Mouse (Mus musculus): Measurements from ENCODE around the gene Lipt1. TPM values are rescaled to one million over a fixed set of nuclear protein-coding genes. Genes with fewer than 3 reads are reported as not detected.

Lipt1 gene
- total and polyA plus RNA-seq, 3 experiments, result 0.88 to 16.9 (median 9.7) TPM

- TF ChIP-seq GATA1 (IDR thresholded peaks at IDR 0.05; ENCODE audit: borderline replicate concordance, low read length) (no peak), TAL1 (conservative IDR thresholded peaks at IDR 0.05; ENCODE audit: low read depth, low read length) (no peak), CTCF (IDR thresholded peaks at IDR 0.05; ENCODE audit: low read depth, low read length) (no peak), POLR2AphosphoS5 (IDR thresholded peaks at IDR 0.05; ENCODE audit: insufficient replicate concordance, low read depth, low read length) (no peak), GATA2 (IDR thresholded peaks at IDR 0.05; ENCODE audit: borderline replicate concordance, low read depth, low read length) (no peak)
- H3K27me3 ChIP-seq (ENCODE audit: insufficient read depth, low read length), result no peaks in the 10 kb centered on the region
- ATAC-seq (ENCODE audit: extremely low read depth, insufficient number of reproducible peaks, low FRiP score, poor library complexity, severe bottlenecking) (peak; percentile 90), DNase-seq (ENCODE audit: low spot score) (peak; percentile 94)
- H3K4me3 ChIP-seq (ENCODE audit: low read depth, low read length), result peak overlapping the region; percentile 72
- peaks cover 10% of the 10 kb centered on the region for H3K9me3 ChIP-seq (replicated peaks)
- H3K4me1 ChIP-seq (ENCODE audit: insufficient read depth, low read depth, low read length), result peaks cover 31% of the 10 kb centered on the region
- H3K36me3 ChIP-seq (replicated peaks), result peaks cover 31% of the 10 kb centered on the region
These were observed 861 bp downstream of the Lipt1 start for GRCm38 (mm10) chr1:37872131-37873067.

- H3K4me1 ChIP-seq (ENCODE audit: insufficient read depth, low read depth, low read length), result peaks cover 31% of the 10 kb centered on the region
- no peaks in the 10 kb centered on the region for H3K27me3 ChIP-seq (ENCODE audit: insufficient read depth, low read length)
- H3K9me3 ChIP-seq (replicated peaks), result peaks cover 10% of the 10 kb centered on the region
- DNase-seq (ENCODE audit: low spot score) (no peak), ATAC-seq (ENCODE audit: extremely low read depth, insufficient number of reproducible peaks, low FRiP score, poor library complexity, severe bottlenecking) (no peak)
- H3K36me3 ChIP-seq (replicated peaks), result peaks cover 39% of the 10 kb centered on the region
- TF ChIP-seq GATA1 (IDR thresholded peaks at IDR 0.05; ENCODE audit: borderline replicate concordance, low read length), result no peak
- TF ChIP-seq GATA2 (IDR thresholded peaks at IDR 0.05; ENCODE audit: borderline replicate concordance, low read depth, low read length), result no peak
- TF ChIP-seq TAL1 (conservative IDR thresholded peaks at IDR 0.05; ENCODE audit: low read depth, low read length), result no peak
- TF ChIP-seq CTCF (IDR thresholded peaks at IDR 0.05; ENCODE audit: low read depth, low read length), result no peak
- no peak for TF ChIP-seq POLR2AphosphoS5 (IDR thresholded peaks at IDR 0.05; ENCODE audit: insufficient replicate concordance, low read depth, low read length)
- peak overlapping the region; percentile 72; the same call in 1 of the 2 replicates for H3K4me3 ChIP-seq (ENCODE audit: low read depth, low read length)
These were observed 1.6 kb downstream of the Lipt1 start for GRCm38 (mm10) chr1:37873157-37873556.

- Histone ChIP-seq H3K4me1 (ENCODE audit: insufficient read depth, low read depth, low read length) (peaks cover 13% of the 10 kb centered on the region), H3K9me3 (replicated peaks) (peaks cover 10% of the 10 kb centered on the region), H3K27me3 (ENCODE audit: insufficient read depth, low read length) (no peaks in the 10 kb centered on the region), H3K36me3 (replicated peaks) (peaks cover 85% of the 10 kb centered on the region), H3K4me3 (ENCODE audit: low read depth, low read length) (no peak overlapping the region)
- TF ChIP-seq GATA2 (IDR thresholded peaks at IDR 0.05; ENCODE audit: borderline replicate concordance, low read depth, low read length) (no peak), GATA1 (IDR thresholded peaks at IDR 0.05; ENCODE audit: borderline replicate concordance, low read length) (no peak), POLR2AphosphoS5 (IDR thresholded peaks at IDR 0.05; ENCODE audit: insufficient replicate concordance, low read depth, low read length) (no peak), CTCF (IDR thresholded peaks at IDR 0.05; ENCODE audit: low read depth, low read length) (no peak), TAL1 (conservative IDR thresholded peaks at IDR 0.05; ENCODE audit: low read depth, low read length) (no peak)
- DNase-seq (ENCODE audit: low spot score) (no peak), ATAC-seq (ENCODE audit: extremely low read depth, insufficient number of reproducible peaks, low FRiP score, poor library complexity, severe bottlenecking) (no peak)
These were observed 6.4 kb downstream of the Lipt1 start for GRCm38 (mm10) chr1:37877736-37878460.

GRCm38 (mm10) chr1:37883411-37883810 is 11.9 kb downstream of the Lipt1 start:
- no peak for ATAC-seq (ENCODE audit: extremely low read depth, insufficient number of reproducible peaks, low FRiP score, poor library complexity, severe bottlenecking)
- no peak overlapping the region for H3K4me3 ChIP-seq (ENCODE audit: low read depth, low read length)
- DNase-seq (ENCODE audit: low spot score), result no peak
- TF ChIP-seq CTCF (IDR thresholded peaks at IDR 0.05; ENCODE audit: low read depth, low read length), result no peak
- TF ChIP-seq TAL1 (conservative IDR thresholded peaks at IDR 0.05; ENCODE audit: low read depth, low read length), result no peak
- TF ChIP-seq GATA1 (IDR thresholded peaks at IDR 0.05; ENCODE audit: borderline replicate concordance, low read length), result no peak
- no peak for TF ChIP-seq GATA2 (IDR thresholded peaks at IDR 0.05; ENCODE audit: borderline replicate concordance, low read depth, low read length)
- TF ChIP-seq POLR2AphosphoS5 (IDR thresholded peaks at IDR 0.05; ENCODE audit: insufficient replicate concordance, low read depth, low read length), result no peak
- H3K36me3 ChIP-seq (replicated peaks), result peaks cover 96% of the 10 kb centered on the region
- H3K4me1 ChIP-seq (ENCODE audit: insufficient read depth, low read depth, low read length), result peaks cover 33% of the 10 kb centered on the region
- no peaks in the 10 kb centered on the region for H3K9me3 ChIP-seq (replicated peaks)
- no peaks in the 10 kb centered on the region for H3K27me3 ChIP-seq (ENCODE audit: insufficient read depth, low read length)

GRCm38 (mm10) chr1:37884451-37884850 is 12.9 kb downstream of the Lipt1 start:
- Histone ChIP-seq H3K27me3 (ENCODE audit: insufficient read depth, low read length) (no peaks in the 10 kb centered on the region), H3K9me3 (replicated peaks) (no peaks in the 10 kb centered on the region), H3K36me3 (replicated peaks) (peaks cover 92% of the 10 kb centered on the region), H3K4me3 (ENCODE audit: low read depth, low read length) (no peak overlapping the region), H3K4me1 (ENCODE audit: insufficient read depth, low read depth, low read length) (peaks cover 42% of the 10 kb centered on the region)
- DNase-seq (ENCODE audit: low spot score) (no peak), ATAC-seq (ENCODE audit: extremely low read depth, insufficient number of reproducible peaks, low FRiP score, poor library complexity, severe bottlenecking) (no peak)
- TF ChIP-seq CTCF (IDR thresholded peaks at IDR 0.05; ENCODE audit: low read depth, low read length), result no peak
- no peak for TF ChIP-seq GATA1 (IDR thresholded peaks at IDR 0.05; ENCODE audit: borderline replicate concordance, low read length)
- no peak for TF ChIP-seq POLR2AphosphoS5 (IDR thresholded peaks at IDR 0.05; ENCODE audit: insufficient replicate concordance, low read depth, low read length)
- no peak for TF ChIP-seq TAL1 (conservative IDR thresholded peaks at IDR 0.05; ENCODE audit: low read depth, low read length)
- TF ChIP-seq GATA2 (IDR thresholded peaks at IDR 0.05; ENCODE audit: borderline replicate concordance, low read depth, low read length), result no peak

GRCm38 (mm10) chr1:37889206-37889605 is 17.7 kb downstream of the Lipt1 start:
- DNase-seq (ENCODE audit: low spot score) (peak; percentile 39), ATAC-seq (ENCODE audit: extremely low read depth, insufficient number of reproducible peaks, low FRiP score, poor library complexity, severe bottlenecking) (no peak)
- TF ChIP-seq TAL1 (conservative IDR thresholded peaks at IDR 0.05; ENCODE audit: low read depth, low read length), result no peak
- no peak for TF ChIP-seq GATA1 (IDR thresholded peaks at IDR 0.05; ENCODE audit: borderline replicate concordance, low read length)
- no peak for TF ChIP-seq GATA2 (IDR thresholded peaks at IDR 0.05; ENCODE audit: borderline replicate concordance, low read depth, low read length)
- no peak for TF ChIP-seq POLR2AphosphoS5 (IDR thresholded peaks at IDR 0.05; ENCODE audit: insufficient replicate concordance, low read depth, low read length)
- TF ChIP-seq CTCF (IDR thresholded peaks at IDR 0.05; ENCODE audit: low read depth, low read length), result no peak
- Histone ChIP-seq H3K4me1 (ENCODE audit: insufficient read depth, low read depth, low read length) (peaks cover 59% of the 10 kb centered on the region), H3K4me3 (ENCODE audit: low read depth, low read length) (peak overlapping the region; percentile 77), H3K27me3 (ENCODE audit: insufficient read depth, low read length) (no peaks in the 10 kb centered on the region), H3K36me3 (replicated peaks) (peaks cover 71% of the 10 kb centered on the region), H3K9me3 (replicated peaks) (no peaks in the 10 kb centered on the region)

Measured in G1E (cell line).